Mouse (Mus musculus): ENCODE measurements around the gene Ankar.

- TF ChIP-seq POLR2A (IDR thresholded peaks at IDR 0.05; ENCODE audit: borderline replicate concordance, extremely low read depth, insufficient read depth, insufficient read length, poor library complexity, severe bottlenecking), result no peak
- TF ChIP-seq CTCF (IDR thresholded peaks at IDR 0.05; ENCODE audit: borderline replicate concordance, extremely low read depth, insufficient read depth, insufficient read length), result no peak
Measured at GRCm38 (mm10) chr1:72673070-72673469, 27.3 kb downstream of the Ankar start.
